Mouse (Mus musculus): ENCODE measurements around the gene Ahcyl2. TPM values are rescaled to one million over a fixed set of nuclear protein-coding genes. Genes with fewer than 3 reads are reported as not detected.

Gene Ahcyl2
- total and polyA plus RNA-seq, 2 experiments from 2014 or later, result 13.6 to 48.3 TPM

GRCm38 (mm10) chr6:29931181-29931580 is 163.4 kb downstream of the Ahcyl2 start:
- Histone ChIP-seq H3K4me2 (ENCODE audit: low read depth) (no peak overlapping the region), H3K4me1 (ENCODE audit: insufficient read depth) (no peaks in the 10 kb centered on the region), H3K4me3 (ENCODE audit: low read depth, low read length) (no peak overlapping the region), H3K27ac (ENCODE audit: low read depth, low read length) (no peak overlapping the region), H3K36me3 (ENCODE audit: insufficient read depth) (no peaks in the 10 kb centered on the region), H3K9ac (no peak overlapping the region), H3K9me3 (ENCODE audit: low read length) (no peaks in the 10 kb centered on the region), H3K27me3 (ENCODE audit: insufficient read depth, low read length) (no peaks in the 10 kb centered on the region)
- WGBS, result 89% methylated on average over 4 of the region's 4 CpGs
- TF ChIP-seq CTCF (IDR thresholded peaks at IDR 0.05; ENCODE audit: low read depth), result no peak
- ATAC-seq (no peak), DNase-seq (no peak)

- Histone ChIP-seq H3K36me3 (ENCODE audit: insufficient read depth) (no peaks in the 10 kb centered on the region), H3K27ac (ENCODE audit: low read depth, low read length) (no peak overlapping the region), H3K9me3 (ENCODE audit: low read length) (no peaks in the 10 kb centered on the region), H3K4me2 (ENCODE audit: low read depth) (no peak overlapping the region), H3K9ac (no peak overlapping the region), H3K4me1 (ENCODE audit: insufficient read depth) (no peaks in the 10 kb centered on the region), H3K4me3 (ENCODE audit: low read depth, low read length) (no peak overlapping the region), H3K27me3 (ENCODE audit: insufficient read depth, low read length) (no peaks in the 10 kb centered on the region)
- no peak for TF ChIP-seq CTCF (IDR thresholded peaks at IDR 0.05; ENCODE audit: low read depth)
- WGBS, result 64% methylated on average over 1 of the region's 1 CpGs
- ATAC-seq (no peak), DNase-seq (no peak)
Measured at GRCm38 (mm10) chr6:29935741-29936140, 167.9 kb downstream of the Ahcyl2 start.

- no peaks in the 10 kb centered on the region for H3K36me3 ChIP-seq (ENCODE audit: insufficient read depth)
- TF ChIP-seq CTCF (IDR thresholded peaks at IDR 0.05; ENCODE audit: low read depth), result no peak
- ATAC-seq, result no peak
- no peaks in the 10 kb centered on the region for H3K4me1 ChIP-seq (ENCODE audit: insufficient read depth)
- H3K4me2 ChIP-seq (ENCODE audit: low read depth), result no peak overlapping the region
- H3K4me3 ChIP-seq (ENCODE audit: low read depth, low read length), result no peak overlapping the region
- H3K9ac ChIP-seq, result no peak overlapping the region
- WGBS, result 61% methylated on average over 4 of the region's 4 CpGs
- no peak overlapping the region for H3K27ac ChIP-seq (ENCODE audit: low read depth, low read length)
- DNase-seq, result no peak
- no peaks in the 10 kb centered on the region for H3K27me3 ChIP-seq (ENCODE audit: insufficient read depth, low read length)
- H3K9me3 ChIP-seq (ENCODE audit: low read length), result no peaks in the 10 kb centered on the region
Measured at GRCm38 (mm10) chr6:29940428-29940827, 172.6 kb downstream of the Ahcyl2 start.

- Histone ChIP-seq H3K9me3 (ENCODE audit: low read length) (no peaks in the 10 kb centered on the region), H3K27me3 (ENCODE audit: insufficient read depth, low read length) (no peaks in the 10 kb centered on the region), H3K36me3 (ENCODE audit: insufficient read depth) (no peaks in the 10 kb centered on the region), H3K4me3 (ENCODE audit: low read depth, low read length) (no peak overlapping the region), H3K27ac (ENCODE audit: low read depth, low read length) (no peak overlapping the region), H3K9ac (no peak overlapping the region), H3K4me2 (ENCODE audit: low read depth) (no peak overlapping the region), H3K4me1 (ENCODE audit: insufficient read depth) (no peaks in the 10 kb centered on the region)
- 86% methylated on average over 2 of the region's 2 CpGs for WGBS
- DNase-seq, result no peak
- no peak for TF ChIP-seq CTCF (IDR thresholded peaks at IDR 0.05; ENCODE audit: low read depth)
- no peak for ATAC-seq
Measured at GRCm38 (mm10) chr6:29941036-29941435, 173.2 kb downstream of the Ahcyl2 start.

- Histone ChIP-seq H3K36me3 (ENCODE audit: insufficient read depth) (no peaks in the 10 kb centered on the region), H3K9me3 (ENCODE audit: low read length) (no peaks in the 10 kb centered on the region), H3K4me3 (ENCODE audit: low read depth, low read length) (no peak overlapping the region), H3K4me1 (ENCODE audit: insufficient read depth) (no peaks in the 10 kb centered on the region), H3K27me3 (ENCODE audit: insufficient read depth, low read length) (no peaks in the 10 kb centered on the region), H3K9ac (no peak overlapping the region), H3K27ac (ENCODE audit: low read depth, low read length) (no peak overlapping the region), H3K4me2 (ENCODE audit: low read depth) (no peak overlapping the region)
- TF ChIP-seq CTCF (IDR thresholded peaks at IDR 0.05; ENCODE audit: low read depth), result no peak
- DNase-seq, result peak; percentile 45
- 49% methylated on average over 1 of the region's 1 CpGs for WGBS
- peak; percentile 55; the same call in 1 of the 2 replicates for ATAC-seq
Measured at GRCm38 (mm10) chr6:29944465-29944864, 176.7 kb downstream of the Ahcyl2 start.

GRCm38 (mm10) chr6:29946568-29946967 is 178.8 kb downstream of the Ahcyl2 start:
- peak; percentile 57 for TF ChIP-seq CTCF (IDR thresholded peaks at IDR 0.05; ENCODE audit: low read depth)
- Histone ChIP-seq H3K4me3 (ENCODE audit: low read depth, low read length) (no peak overlapping the region), H3K36me3 (ENCODE audit: insufficient read depth) (no peaks in the 10 kb centered on the region), H3K9ac (no peak overlapping the region), H3K9me3 (ENCODE audit: low read length) (no peaks in the 10 kb centered on the region), H3K27me3 (ENCODE audit: insufficient read depth, low read length) (no peaks in the 10 kb centered on the region), H3K4me2 (ENCODE audit: low read depth) (no peak overlapping the region), H3K4me1 (ENCODE audit: insufficient read depth) (no peaks in the 10 kb centered on the region), H3K27ac (ENCODE audit: low read depth, low read length) (no peak overlapping the region)
- peak; percentile 35 for DNase-seq
- no peak for ATAC-seq
- WGBS, result 80% methylated on average over 2 of the region's 2 CpGs

GRCm38 (mm10) chr6:29947823-29948222 is 180.0 kb downstream of the Ahcyl2 start:
- Histone ChIP-seq H3K4me2 (ENCODE audit: low read depth) (no peak overlapping the region), H3K27me3 (ENCODE audit: insufficient read depth, low read length) (no peaks in the 10 kb centered on the region), H3K9me3 (ENCODE audit: low read length) (no peaks in the 10 kb centered on the region), H3K9ac (no peak overlapping the region), H3K27ac (ENCODE audit: low read depth, low read length) (no peak overlapping the region), H3K4me3 (ENCODE audit: low read depth, low read length) (no peak overlapping the region), H3K4me1 (ENCODE audit: insufficient read depth) (no peaks in the 10 kb centered on the region), H3K36me3 (ENCODE audit: insufficient read depth) (no peaks in the 10 kb centered on the region)
- WGBS, result 77% methylated on average over 6 of the region's 6 CpGs
- no peak for TF ChIP-seq CTCF (IDR thresholded peaks at IDR 0.05; ENCODE audit: low read depth)
- DNase-seq (no peak), ATAC-seq (no peak)

GRCm38 (mm10) chr6:29956749-29957148 is 188.9 kb downstream of the Ahcyl2 start:
- Histone ChIP-seq H3K36me3 (ENCODE audit: insufficient read depth) (no peaks in the 10 kb centered on the region), H3K27me3 (ENCODE audit: insufficient read depth, low read length) (no peaks in the 10 kb centered on the region), H3K9ac (no peak overlapping the region), H3K4me3 (ENCODE audit: low read depth, low read length) (no peak overlapping the region), H3K4me2 (ENCODE audit: low read depth) (no peak overlapping the region), H3K9me3 (ENCODE audit: low read length) (no peaks in the 10 kb centered on the region), H3K27ac (ENCODE audit: low read depth, low read length) (no peak overlapping the region), H3K4me1 (ENCODE audit: insufficient read depth) (no peaks in the 10 kb centered on the region)
- TF ChIP-seq CTCF (IDR thresholded peaks at IDR 0.05; ENCODE audit: low read depth), result no peak
- ATAC-seq (no peak), DNase-seq (no peak)
- 77% methylated on average over 4 of the region's 4 CpGs for WGBS

Measured in forebrain, postnatal 0 days (tissue).